Mouse (Mus musculus) megakaryocyte progenitor cell, adult 5-6 weeks (primary cell): ENCODE measurements around the gene Arhgap18. TPM values are rescaled to one million over a fixed set of nuclear protein-coding genes. Genes with fewer than 3 reads are reported as not detected.
A peak's percentile ranks its signal among the peaks of the same experiment; 100 is the strongest.

Experiments
- ATAC-seq: replicated peaks from 2 replicates; pipeline ENCODE4 v1.8.0; 2016; ENCODE audit warnings: mild to moderate bottlenecking, moderate TSS enrichment, inconsistent platforms; ENCODE audit not compliant: poor library complexity
- total RNA-seq, 2 experiments: library from RNA; stranded (forward) in 1 of 2; stranded (reverse) in 1 of 2; fragments of 157-497, 149-512 nt in 1 of 2; fragments of 200-1000 nt in 1 of 2; gene quantifications; 2 replicates each; pipeline versions ENCODE4 v1.2.3 to v1.2.4; 2015 to 2017

Arhgap18 gene
- total RNA-seq, 2 experiments from 2014 or later = 34.6 to 36.9 TPM

GRCm38 (mm10) chr10:26774266-26774665 lies 21.0 kb downstream of the Arhgap18 start:
- no peak for ATAC-seq

GRCm38 (mm10) chr10:26776443-26776842 lies 23.2 kb downstream of the Arhgap18 start:
- no peak for ATAC-seq

- peak; percentile 52 for ATAC-seq
These were observed 27.4 kb downstream of the Arhgap18 start for GRCm38 (mm10) chr10:26780581-26780980.

GRCm38 (mm10) chr10:26789680-26790079 lies 36.5 kb downstream of the Arhgap18 start:
- ATAC-seq = no peak

GRCm38 (mm10) chr10:26791810-26792209 lies 38.6 kb downstream of the Arhgap18 start:
- ATAC-seq = peak; percentile 72

GRCm38 (mm10) chr10:26793013-26793412 lies 39.8 kb downstream of the Arhgap18 start:
- ATAC-seq = no peak

GRCm38 (mm10) chr10:26796432-26797286 lies 43.4 kb downstream of the Arhgap18 start:
- no peak for ATAC-seq

- peak; percentile 62 for ATAC-seq
These were observed 44.1 kb downstream of the Arhgap18 start for GRCm38 (mm10) chr10:26797287-26797672.

- peak; percentile 16 for ATAC-seq
These were observed 45.7 kb downstream of the Arhgap18 start for GRCm38 (mm10) chr10:26798752-26799411.

GRCm38 (mm10) chr10:26799562-26800051 lies 46.4 kb downstream of the Arhgap18 start:
- ATAC-seq = peak; percentile 87

- ATAC-seq = no peak
These were observed 51.2 kb downstream of the Arhgap18 start for GRCm38 (mm10) chr10:26804351-26804983.

- ATAC-seq = no peak
These were observed 51.8 kb downstream of the Arhgap18 start for GRCm38 (mm10) chr10:26805007-26805406.

GRCm38 (mm10) chr10:26806092-26806491 lies 52.9 kb downstream of the Arhgap18 start:
- ATAC-seq = peak; percentile 75

GRCm38 (mm10) chr10:26810059-26810458 lies 56.8 kb downstream of the Arhgap18 start:
- ATAC-seq = no peak

- no peak for ATAC-seq
These were observed 57.6 kb downstream of the Arhgap18 start for GRCm38 (mm10) chr10:26810810-26811209.

GRCm38 (mm10) chr10:26811342-26811741 lies 58.1 kb downstream of the Arhgap18 start:
- ATAC-seq = no peak

GRCm38 (mm10) chr10:26815646-26816045 lies 62.4 kb downstream of the Arhgap18 start:
- no peak for ATAC-seq

- ATAC-seq = no peak
These were observed 67.1 kb downstream of the Arhgap18 start for GRCm38 (mm10) chr10:26820326-26820725.

- ATAC-seq = no peak
These were observed 67.7 kb downstream of the Arhgap18 start for GRCm38 (mm10) chr10:26820936-26821335.

GRCm38 (mm10) chr10:26823997-26824396 lies 70.8 kb downstream of the Arhgap18 start:
- peak; percentile 52; the same call in 1 of the 2 replicates for ATAC-seq

- ATAC-seq = peak; percentile 40; the same call in 1 of the 2 replicates
These were observed 72.1 kb downstream of the Arhgap18 start for GRCm38 (mm10) chr10:26825246-26825889.
